Mouse (Mus musculus) A20 (cell line): ENCODE measurements around the gene Pdlim1.
"Not testable (repeated sequence)": the region's sequence is repeated elsewhere in the genome, so short reads cannot be mapped to it uniquely, and the experiment has no call there.

Source experiments
- DNase-seq: peaks from one replicate; pipeline ENCODE4 v3.0.0-alpha.2; 2011; ENCODE audit warnings: low read depth, low spot score

Gene Pdlim1

DNA sequence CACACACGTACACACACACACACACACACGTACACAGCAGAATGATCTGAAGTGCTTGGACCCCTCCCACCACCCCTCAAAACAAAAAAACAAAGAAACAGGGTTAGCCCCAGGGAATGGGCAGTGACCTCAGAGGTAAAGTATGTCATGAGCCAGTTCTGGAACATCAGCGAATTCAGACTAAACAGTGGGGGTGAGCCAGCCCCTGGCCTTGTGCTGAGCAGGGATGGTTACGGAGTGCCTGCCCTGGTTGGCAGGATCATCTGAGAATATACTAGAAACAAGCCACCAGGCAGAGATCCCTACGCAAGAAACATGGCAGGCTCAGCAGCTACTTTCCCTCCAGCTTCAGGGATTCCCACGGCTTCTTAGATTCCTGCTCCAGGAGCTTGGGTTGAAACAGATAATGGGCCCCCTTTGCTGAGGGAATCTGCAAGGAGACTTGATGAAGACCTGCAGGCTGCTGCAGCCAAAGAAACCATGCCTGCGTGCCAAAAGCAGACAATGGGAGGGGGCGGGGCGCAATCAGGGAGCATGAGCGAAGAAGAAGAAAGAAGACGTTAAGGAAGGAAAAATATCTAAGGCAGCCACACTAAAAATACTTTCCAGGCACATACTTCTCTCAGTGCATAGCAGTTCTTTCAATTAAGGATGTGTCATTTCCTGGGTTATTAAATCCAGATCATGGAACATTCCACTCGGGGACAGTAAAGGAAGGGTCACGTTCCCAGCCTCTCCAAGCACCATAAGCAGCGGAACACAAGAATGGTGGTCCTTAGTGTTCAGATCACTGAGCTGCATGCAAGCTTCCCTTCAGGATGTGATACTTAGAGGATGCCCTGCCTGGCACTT, 30.6 kb downstream of the Pdlim1 start:
- DNase-seq: no peak

DNA sequence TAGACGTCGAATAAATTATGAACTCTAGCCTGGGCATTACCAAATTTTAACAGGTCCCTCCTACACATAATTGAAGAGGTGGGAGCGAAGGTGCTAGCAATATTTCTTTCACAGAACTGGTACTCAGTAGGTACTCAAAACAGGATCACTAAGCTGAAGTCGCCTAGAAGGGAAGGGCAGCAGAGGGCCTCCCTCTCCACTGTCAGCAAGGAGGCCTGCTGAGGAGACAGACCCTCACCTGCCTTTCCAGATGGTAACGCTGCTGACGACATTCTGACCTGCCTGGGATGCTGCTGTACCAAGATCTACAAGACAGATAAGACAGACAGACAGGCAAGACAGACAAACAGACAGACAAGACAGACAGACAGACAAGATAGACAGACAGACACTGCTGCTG, 31.3 kb downstream of the Pdlim1 start:
- no peak for DNase-seq

DNA sequence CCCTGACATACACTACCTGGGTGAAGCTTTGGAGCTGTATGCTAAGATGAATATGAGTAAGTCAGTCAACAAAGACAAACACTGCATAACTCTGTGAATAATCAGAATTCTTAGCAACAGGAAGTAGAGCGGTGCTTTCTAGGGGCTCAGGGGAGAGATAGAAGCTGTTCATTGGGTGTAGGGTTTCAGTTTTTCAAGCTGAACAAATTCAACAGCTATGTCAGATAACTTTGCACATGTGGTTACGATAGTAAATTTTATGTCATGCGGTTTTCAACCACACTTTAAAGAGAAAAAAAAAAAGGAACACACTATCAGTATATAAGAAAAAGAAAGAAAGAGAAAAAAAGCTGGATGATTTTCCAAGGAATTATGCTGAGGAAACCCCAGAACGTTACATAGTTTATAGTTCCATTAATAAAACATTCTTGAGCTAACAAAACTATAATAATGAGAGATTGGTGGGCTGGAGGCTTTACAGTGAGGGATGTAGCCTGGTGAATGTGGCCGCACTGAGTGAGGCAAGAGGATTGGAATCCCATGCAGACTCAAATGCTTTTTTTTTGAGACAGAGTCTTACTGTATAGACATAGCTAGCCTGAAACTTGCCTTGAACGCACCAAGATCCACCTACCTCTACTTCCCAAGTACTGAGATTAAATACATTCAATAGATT, 33.3 kb downstream of the Pdlim1 start:
- DNase-seq: no peak

DNA sequence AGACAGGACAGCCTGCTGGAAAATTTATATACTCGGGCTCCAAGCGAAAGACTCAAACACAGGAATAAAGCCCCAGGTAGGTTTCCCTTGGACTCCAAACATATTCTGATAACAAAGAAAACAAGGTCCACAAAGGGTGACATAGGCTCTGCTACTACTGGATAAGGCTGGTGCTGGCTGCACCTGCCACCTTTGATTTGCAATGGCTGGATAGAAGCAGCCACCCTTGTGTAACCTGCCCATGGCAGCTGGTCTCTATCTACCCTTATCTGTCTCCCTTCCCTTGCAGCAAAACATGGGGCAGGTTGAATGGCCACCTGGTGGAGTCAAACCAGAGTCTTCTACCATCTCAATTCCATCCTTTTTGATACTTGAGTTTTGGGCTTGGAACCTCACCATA, 39.1 kb downstream of the Pdlim1 start:
- no peak for DNase-seq

DNA sequence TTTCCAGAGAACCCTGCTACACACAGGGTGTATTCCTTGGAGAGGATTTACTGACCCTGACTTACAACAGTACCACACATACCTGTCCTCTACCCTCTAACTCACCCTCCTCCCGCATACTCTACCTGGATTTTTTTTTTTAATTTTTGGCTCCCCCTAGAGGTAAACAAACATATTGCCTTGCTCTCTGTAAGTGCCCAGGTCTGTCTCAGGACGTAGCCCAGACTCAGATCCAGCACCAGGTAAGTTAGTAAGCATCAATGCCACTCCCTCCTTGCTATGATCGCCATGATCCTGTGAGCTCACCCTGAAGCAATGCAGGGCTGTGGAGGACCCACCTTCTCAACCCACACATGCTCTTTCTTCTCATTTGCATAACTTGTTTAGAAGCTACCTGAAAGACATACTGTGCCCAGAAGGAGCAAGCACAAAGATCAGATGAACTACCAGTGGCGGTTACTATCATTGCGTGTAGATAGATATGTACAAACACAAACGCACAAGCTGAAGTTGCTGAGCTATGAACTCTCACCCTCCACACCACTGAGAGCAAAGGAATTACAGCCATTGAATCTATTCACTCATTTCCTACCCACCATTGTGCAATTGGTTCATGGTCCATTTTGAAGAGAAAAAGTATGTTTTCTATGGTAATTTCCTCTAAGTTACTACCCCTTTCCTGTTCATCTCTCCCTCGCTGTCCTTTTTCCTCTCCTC, 39.7 kb downstream of the Pdlim1 start:
- peak; percentile 34 for DNase-seq

DNA sequence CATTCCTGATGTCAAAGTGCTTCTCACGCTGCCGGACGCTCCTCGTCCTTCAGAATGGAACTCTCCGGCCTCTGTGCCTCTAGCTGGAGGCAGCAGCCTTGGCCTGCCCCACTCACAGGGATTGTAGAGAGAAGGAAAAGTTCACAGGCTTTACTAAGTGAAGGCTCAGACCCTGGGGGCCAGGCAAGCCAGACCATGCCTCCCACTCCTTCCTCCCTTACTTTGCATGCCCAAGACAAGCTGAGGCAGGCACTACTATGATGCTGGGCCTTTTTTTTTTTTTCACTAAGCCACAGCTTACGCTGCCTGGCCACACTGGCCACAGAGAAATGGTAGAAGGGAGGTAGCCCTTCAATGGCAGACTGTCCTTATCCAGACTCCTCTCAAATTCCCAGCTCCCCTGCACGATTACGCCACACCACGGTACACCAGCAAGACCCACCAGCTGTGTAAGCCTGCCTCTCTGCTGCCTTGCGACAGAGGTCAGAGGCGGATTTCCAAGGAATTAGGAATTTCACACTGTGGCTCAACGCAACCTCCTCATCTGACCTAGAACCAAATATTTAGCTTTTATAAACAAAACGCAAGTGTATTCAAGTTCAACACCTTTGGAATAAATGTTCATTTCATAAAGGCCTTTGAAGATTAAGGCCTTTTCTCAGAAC, 40.4 kb downstream of the Pdlim1 start:
- DNase-seq: no peak

DNA sequence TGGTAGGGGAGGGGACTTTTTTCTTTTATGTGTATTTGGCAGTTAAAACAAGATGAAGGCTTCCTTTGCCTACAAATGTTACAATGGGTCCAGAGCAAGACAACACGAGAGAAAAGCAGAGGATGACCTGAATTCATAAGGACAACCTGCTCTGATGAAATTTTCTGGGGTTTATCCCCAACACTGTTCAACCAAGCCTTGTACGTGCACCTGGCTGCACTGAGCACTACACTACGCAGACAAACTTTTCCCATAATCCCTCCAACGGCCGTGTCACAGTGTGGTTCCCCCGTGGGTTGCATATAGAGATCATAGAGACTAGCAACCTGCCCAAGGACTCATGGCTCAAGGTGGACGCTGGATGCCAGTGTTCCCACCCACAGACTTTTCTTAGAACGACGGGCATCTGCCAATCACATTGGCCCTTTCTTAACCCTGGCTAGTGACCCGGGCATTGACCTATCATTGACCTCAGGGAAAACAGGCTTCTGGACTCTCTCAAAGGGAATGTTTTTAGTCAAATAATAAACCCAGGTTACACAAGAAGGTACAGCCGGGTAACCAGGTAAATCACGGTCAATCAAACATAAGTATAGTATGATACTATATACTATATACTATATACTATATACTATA, 45.0 kb downstream of the Pdlim1 start:
- no peak for DNase-seq

DNA sequence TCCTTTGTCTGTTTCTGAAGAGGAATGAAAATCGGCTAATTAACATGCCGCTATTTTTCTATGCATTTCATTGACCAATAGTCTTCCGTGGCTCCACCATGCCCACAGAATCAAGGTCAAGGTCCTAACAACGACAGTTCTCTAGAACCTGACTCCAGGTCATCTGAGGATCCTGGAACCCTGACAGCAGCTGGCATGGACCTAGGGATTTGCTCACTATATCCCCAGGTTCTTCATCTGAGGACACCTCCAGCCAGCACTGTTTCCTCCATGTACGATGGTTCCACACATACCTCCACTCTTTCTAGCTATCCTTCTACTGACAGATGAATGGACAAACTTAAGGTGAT, 45.9 kb downstream of the Pdlim1 start:
- no peak for DNase-seq

DNA sequence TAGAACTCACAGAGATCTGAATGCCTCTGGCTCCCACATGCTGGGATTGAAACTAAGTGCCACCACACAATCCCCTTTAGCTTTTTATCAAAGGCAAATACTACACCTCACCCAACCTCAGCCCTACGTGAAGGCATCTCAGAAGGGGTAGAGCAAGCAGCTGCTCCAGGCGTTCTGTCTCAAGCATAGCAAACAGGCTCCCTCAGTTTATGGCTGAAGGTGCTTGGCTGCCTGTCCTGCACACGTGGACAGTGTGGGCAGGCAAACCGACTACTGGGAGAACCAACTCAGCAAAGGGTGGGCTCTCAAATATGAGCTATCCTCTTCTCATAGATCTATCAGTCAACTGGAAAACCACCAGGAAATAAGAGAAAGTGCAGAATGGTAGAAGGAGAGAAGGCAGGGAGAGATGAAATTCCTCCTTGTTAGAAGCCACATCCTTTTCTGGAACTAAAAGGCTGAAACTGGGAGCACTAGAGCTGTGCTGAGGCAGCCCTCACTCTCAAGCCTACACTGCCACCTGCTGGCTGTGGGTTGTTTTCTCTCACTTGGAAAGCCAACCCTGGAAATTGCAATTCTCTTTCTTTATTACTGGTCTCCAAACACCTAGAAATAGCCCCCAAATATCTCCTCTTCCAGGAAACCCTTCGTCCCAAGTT, 46.4 kb downstream of the Pdlim1 start:
- DNase-seq: peak; percentile 49

DNA sequence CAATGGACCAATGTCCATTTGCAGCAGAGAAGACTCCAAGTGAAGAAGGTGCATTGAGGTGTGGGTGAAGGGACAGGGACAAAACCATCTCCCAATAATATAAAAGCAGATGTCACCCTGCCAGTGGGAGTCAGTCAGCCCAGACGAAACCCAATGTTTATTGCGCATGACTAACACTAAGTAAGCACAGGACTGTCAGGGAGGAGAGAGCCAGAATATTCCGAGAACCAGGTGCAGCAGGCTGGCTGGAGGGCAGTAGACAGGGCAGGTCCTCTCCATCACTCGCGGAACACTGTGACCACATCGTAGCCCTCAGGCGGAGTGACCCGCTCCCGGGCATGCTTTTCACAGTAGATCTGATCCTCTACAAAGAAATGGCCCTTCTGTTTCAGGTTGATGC, 49.3 kb downstream of the Pdlim1 start:
- DNase-seq: not testable (repeated sequence)

DNA sequence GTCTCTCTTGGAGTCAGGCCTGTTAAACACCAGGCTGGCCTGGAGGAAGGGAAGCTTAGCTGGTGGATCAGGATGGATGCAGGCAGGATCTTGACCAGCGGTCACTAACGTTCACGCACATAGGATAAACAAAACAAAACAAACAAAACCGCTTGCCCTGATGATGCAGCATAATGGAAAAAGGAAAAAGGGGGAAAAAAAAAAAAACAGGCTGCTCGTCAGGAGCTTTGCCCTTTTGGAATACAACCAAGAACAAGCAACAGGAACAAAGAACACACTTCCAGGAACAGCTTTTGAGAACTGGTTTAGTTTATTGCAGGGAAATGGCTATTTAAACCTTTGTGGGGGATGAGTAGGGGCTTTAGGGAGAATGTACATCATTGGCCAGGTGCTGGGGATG, 50.8 kb downstream of the Pdlim1 start:
- no peak for DNase-seq

DNA sequence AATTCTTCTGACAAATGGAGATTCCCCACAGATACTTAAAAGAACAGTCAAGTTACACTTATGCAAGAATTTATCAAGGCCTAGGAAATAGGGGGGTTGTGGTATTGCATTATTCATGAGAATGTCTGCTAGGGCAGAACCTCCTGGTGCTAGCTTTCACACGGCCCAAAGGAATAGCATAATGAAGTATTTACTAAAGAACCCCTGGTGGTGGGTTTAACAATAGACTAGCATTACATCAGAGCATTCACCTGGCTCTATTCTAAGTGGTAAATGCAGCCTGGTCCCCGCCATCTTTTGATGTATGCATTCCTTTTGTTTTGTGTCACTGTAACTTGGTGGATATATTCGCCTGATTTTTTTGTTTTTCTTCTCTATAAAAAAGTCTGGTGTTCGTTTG, 68.7 kb downstream of the Pdlim1 start:
- not testable (repeated sequence) for DNase-seq

DNA sequence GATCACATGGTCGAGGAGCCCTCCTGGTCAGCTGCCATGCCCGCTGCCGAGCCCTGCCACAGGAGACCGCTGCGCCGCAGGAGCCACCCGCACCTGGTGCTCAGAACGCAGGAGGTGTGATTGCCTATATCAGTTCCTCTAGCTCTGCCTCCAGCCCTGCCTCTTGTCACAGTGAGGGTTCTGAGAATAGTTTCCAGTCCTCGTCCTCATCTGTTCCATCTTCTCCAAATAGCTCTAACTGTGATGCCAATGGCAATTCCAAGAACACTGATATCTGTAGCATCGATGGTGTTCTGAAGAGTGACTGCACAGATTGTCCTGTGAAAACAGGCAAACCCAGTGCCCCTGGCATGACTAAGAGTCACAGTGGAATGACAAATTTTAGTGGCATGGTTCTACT, 81.0 kb downstream of the Pdlim1 start:
- no peak for DNase-seq

DNA sequence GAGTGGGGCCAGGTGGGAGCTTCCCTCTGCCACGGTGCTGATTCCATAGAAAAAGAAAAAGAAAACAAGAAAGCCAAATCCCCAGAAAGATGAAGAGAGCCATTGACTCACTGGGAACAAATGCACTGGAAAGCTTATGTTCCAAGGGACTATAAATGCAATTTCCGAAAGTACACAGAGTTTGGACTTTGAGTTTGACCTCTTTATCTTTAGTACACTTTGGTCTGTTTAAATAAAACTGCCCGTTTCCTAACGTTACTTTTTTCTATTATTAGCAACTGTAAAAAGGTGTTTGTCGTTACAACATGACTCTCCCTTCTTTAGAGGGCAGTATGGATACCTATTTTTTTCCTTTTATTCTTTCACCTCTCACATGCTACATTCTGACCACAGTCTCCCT, 84.5 kb downstream of the Pdlim1 start, which contains the start of gene Cyp2c70:
TSS of gene Cyp2c70 (minus strand) at position 174 of the 400 bp plus-strand sequence.
- DNase-seq: no peak

DNA sequence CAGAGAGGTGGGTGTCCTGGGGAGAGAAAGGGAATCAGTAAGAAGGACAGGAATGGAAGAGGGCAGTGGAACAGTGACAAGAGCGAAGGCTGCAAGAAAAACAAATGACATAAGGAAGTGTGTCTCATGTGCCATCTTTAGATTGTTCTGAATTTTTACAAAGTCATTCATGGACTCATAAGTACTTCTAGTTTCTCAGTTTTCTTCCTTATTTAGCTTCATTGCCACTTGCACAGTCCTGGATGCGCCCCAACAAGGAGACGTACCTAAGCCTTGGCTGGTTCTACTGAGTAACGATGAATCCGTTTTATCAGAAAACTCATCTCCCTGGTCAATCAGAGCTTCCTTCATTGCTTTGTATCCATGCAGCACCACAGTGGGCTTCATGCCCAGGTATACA, 88.0 kb downstream of the Pdlim1 start:
- DNase-seq: no peak

DNA sequence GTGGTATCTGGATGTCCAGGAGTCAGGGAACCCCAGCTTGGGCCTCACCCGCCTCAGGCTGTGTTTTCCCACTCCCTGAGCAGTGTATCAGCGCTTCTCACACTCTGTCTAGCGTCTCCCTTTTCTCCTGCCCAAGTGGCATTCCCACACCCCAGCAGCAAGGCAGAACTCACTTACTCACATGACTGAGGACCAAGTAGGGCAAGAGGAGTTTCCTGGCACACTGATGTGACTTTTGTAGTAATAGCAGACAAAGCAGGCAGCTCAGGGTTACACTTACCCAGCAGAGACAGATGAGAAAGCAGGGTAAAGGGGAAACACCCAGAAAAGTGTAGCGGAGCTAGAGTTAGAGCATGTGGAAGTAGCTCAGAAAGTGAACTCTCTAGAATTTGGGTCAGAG, 93.3 kb downstream of the Pdlim1 start:
- DNase-seq: no peak
